Mouse (Mus musculus): ENCODE measurements around the gene Cdh12. TPM values are rescaled to one million over a fixed set of nuclear protein-coding genes. Genes with fewer than 3 reads are reported as not detected.
"Not testable (repeated sequence)": the region's sequence is repeated elsewhere in the genome, so short reads cannot be mapped to it uniquely, and the experiment has no call there.

Gene Cdh12
- polyA plus RNA-seq, 1 experiment from 2014 or later: 6.8 TPM

DNA sequence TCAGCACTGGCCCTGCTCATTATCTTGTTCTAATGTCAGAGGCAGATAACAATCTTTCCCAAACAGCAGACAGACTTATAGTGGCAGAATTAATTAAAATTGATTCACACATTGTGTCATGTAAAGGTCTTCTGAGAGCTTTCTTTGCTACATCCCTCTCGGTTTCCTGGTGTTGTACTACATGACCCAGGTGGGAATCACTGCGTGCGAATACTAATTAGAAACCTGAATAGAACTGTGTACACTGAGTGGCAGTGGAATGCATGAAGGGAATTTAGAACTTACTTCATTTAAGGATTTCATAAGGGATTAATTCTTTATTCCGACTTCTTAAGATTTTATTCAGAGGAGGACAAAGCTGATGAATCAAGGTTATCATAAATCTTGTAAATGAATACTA is 121.9 kb downstream of the Cdh12 start:
- DNase-seq (peak; percentile 26), ATAC-seq (ENCODE audit: low FRiP score, low TSS enrichment) (0 out of 2 replicates have a peak, but pooled peaks have one; percentile 43)
- no peaks in the 10 kb centered on the region for H3K4me1 ChIP-seq (ENCODE audit: control insufficient read depth, insufficient read depth, low read length)
- H3K4me2 ChIP-seq (ENCODE audit: low read length): no peak overlapping the region
- H3K27ac ChIP-seq (replicated peaks; ENCODE audit: low read depth, low read length): no peak overlapping the region
- no peaks in the 10 kb centered on the region for H3K9me3 ChIP-seq (ENCODE audit: control insufficient read depth, low read length)
- H3K27me3 ChIP-seq (ENCODE audit: control insufficient read depth, insufficient read depth, low read length): no peaks in the 10 kb centered on the region
- 65% methylated on average over 4 of the region's 4 CpGs for WGBS
- H3K9ac ChIP-seq (replicated peaks; ENCODE audit: low read length): no peak overlapping the region
- H3K36me3 ChIP-seq (ENCODE audit: control insufficient read depth, insufficient read depth, low read length): no peaks in the 10 kb centered on the region
- H3K4me3 ChIP-seq (replicated peaks; ENCODE audit: low read depth, low read length): no peak overlapping the region

DNA sequence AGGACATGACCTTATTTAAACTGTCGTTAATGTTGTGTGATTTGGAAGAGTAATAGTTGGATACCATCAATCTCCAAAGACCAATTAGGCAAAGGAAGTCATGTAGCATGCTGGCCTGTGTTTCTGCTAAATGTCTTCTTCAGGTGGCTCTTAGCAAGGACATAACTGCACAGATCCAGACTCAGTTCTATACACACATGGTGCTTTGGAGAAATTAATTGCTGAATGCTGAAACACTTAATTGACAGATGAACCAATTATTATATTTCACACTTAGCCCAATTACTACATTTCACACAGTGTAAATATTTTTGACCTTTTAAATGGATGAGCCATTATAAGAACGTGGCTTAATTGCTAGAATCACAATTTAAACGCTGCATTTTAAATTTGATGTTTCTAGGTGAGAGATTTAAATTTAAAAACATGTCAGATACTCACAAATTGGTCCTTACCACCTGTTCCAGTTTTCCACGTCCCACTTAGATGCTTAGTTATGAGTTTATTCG is 133.6 kb downstream of the Cdh12 start:
- WGBS: 77% methylated on average over 5 of the region's 5 CpGs
- Histone ChIP-seq H3K27me3 (ENCODE audit: control insufficient read depth, insufficient read depth, low read length) (no peaks in the 10 kb centered on the region), H3K27ac (replicated peaks; ENCODE audit: low read depth, low read length) (no peak overlapping the region), H3K4me3 (replicated peaks; ENCODE audit: low read depth, low read length) (no peak overlapping the region), H3K36me3 (ENCODE audit: control insufficient read depth, insufficient read depth, low read length) (no peaks in the 10 kb centered on the region), H3K4me1 (ENCODE audit: control insufficient read depth, insufficient read depth, low read length) (no peaks in the 10 kb centered on the region), H3K4me2 (ENCODE audit: low read length) (no peak overlapping the region), H3K9ac (replicated peaks; ENCODE audit: low read length) (no peak overlapping the region), H3K9me3 (ENCODE audit: control insufficient read depth, low read length) (no peaks in the 10 kb centered on the region)
- ATAC-seq (ENCODE audit: low FRiP score, low TSS enrichment) (no peak), DNase-seq (no peak)

DNA sequence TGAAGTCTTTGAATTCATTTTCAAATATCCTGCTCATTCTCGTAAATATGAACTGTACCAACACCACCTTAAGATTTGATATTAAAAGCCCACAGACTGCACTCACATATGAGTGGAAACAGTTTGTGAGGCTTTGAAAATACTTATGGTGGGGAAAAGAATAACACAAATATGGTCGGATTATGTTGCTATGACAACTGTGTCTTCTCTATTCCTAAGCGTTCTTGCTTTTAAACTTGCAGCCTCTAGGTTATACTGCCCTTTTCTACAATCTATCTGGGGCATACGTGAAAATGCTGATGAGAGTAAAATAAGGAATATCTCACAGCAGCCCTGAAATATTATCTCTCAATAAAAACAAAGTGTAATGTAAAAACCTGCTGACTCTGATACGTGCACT is 142.5 kb downstream of the Cdh12 start:
- Histone ChIP-seq H3K36me3 (ENCODE audit: control insufficient read depth, insufficient read depth, low read length) (no peaks in the 10 kb centered on the region), H3K4me2 (ENCODE audit: low read length) (no peak overlapping the region), H3K9ac (replicated peaks; ENCODE audit: low read length) (no peak overlapping the region), H3K27me3 (ENCODE audit: control insufficient read depth, insufficient read depth, low read length) (no peaks in the 10 kb centered on the region), H3K9me3 (ENCODE audit: control insufficient read depth, low read length) (no peaks in the 10 kb centered on the region), H3K27ac (replicated peaks; ENCODE audit: low read depth, low read length) (no peak overlapping the region), H3K4me3 (replicated peaks; ENCODE audit: low read depth, low read length) (no peak overlapping the region), H3K4me1 (ENCODE audit: control insufficient read depth, insufficient read depth, low read length) (no peaks in the 10 kb centered on the region)
- DNase-seq (peak; percentile 56), ATAC-seq (ENCODE audit: low FRiP score, low TSS enrichment) (no peak)
- 67% methylated on average over 5 of the region's 5 CpGs for WGBS

DNA sequence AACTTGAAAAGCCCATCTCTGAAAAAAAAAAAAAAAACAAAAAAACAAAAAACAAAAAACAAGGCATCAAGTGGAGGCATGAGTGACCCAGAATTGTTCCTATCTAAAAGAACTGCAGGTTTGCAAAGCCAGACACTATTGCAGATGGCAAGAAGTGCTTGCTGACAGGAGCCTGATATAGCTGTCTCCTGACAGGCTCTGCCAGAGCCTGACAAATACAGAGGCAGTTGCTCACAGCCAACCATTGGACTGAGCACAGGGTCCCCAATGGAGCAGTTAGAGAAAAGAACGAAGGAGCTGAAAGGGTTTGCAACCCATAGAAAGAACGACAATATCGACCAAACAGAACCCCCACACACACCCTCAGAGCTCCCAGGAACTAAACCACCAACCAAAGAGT is 156.7 kb downstream of the Cdh12 start:
- H3K9ac ChIP-seq (replicated peaks; ENCODE audit: low read length); H3K36me3 ChIP-seq (ENCODE audit: control insufficient read depth, insufficient read depth, low read length); H3K4me3 ChIP-seq (replicated peaks; ENCODE audit: low read depth, low read length); H3K4me1 ChIP-seq (ENCODE audit: control insufficient read depth, insufficient read depth, low read length); H3K27me3 ChIP-seq (ENCODE audit: control insufficient read depth, insufficient read depth, low read length); H3K9me3 ChIP-seq (ENCODE audit: control insufficient read depth, low read length); DNase-seq; H3K4me2 ChIP-seq (ENCODE audit: low read length); ATAC-seq (ENCODE audit: low FRiP score, low TSS enrichment); H3K27ac ChIP-seq (replicated peaks; ENCODE audit: low read depth, low read length): not testable (repeated sequence)
- 83% methylated on average over 3 of the region's 3 CpGs for WGBS

DNA sequence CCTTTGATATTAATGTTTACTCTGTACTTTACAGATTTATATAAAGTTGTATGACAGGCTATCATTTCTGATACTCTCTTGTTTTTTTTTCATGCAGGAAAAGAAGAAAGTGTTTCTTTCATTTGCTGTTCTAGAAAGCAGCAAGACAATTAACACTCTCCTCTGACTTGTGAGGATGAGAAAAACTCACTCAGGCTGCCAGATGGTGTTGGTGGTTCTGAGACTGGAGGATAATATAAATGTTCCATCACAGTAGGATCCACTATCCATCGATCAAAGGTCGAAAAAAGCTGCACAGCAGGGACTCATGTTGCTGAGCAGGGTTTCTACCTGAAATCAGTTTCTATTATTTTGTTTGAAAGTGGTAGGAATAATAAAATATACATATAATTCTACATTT is 185.5 kb downstream of the Cdh12 start:
- no peaks in the 10 kb centered on the region for H3K27me3 ChIP-seq (ENCODE audit: control insufficient read depth, insufficient read depth, low read length)
- peak; percentile 3 for DNase-seq

DNA sequence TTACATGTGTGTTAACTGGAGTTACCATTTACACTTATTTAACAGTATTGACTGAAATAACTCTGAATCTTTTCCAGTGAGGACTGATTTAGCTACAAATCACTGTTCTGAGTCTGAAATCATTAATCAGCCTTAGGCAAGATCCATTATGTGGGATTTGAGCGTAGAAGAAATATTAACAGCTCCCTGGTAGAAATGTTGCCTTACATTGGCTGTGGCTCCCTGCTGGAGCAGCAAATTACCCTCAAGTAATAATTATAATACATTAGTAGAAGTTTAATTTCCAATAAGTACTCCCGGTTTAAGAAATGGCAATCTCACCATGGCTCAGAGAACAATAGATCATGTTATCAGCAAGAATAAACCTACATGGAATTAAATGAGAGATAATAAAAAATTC is 190.1 kb downstream of the Cdh12 start:
- peak; percentile 52 for DNase-seq
- no peak for ATAC-seq (ENCODE audit: low FRiP score, low TSS enrichment)
- no peaks in the 10 kb centered on the region for H3K4me1 ChIP-seq (ENCODE audit: control insufficient read depth, insufficient read depth, low read length)
- no peak overlapping the region for H3K9ac ChIP-seq (replicated peaks; ENCODE audit: low read length)
- no peak overlapping the region for H3K27ac ChIP-seq (replicated peaks; ENCODE audit: low read depth, low read length)
- H3K4me2 ChIP-seq (ENCODE audit: low read length): no peak overlapping the region
- no peaks in the 10 kb centered on the region for H3K27me3 ChIP-seq (ENCODE audit: control insufficient read depth, insufficient read depth, low read length)
- no peaks in the 10 kb centered on the region for H3K9me3 ChIP-seq (ENCODE audit: control insufficient read depth, low read length)
- WGBS: 63% methylated on average over 2 of the region's 2 CpGs
- H3K36me3 ChIP-seq (ENCODE audit: control insufficient read depth, insufficient read depth, low read length): no peaks in the 10 kb centered on the region
- H3K4me3 ChIP-seq (replicated peaks; ENCODE audit: low read depth, low read length): no peak overlapping the region

More for the DNA sequence above, 185.5 kb downstream of the Cdh12 start:
- Histone ChIP-seq H3K36me3 (ENCODE audit: control insufficient read depth, insufficient read depth, low read length) (no peaks in the 10 kb centered on the region), H3K9me3 (ENCODE audit: control insufficient read depth, low read length) (no peaks in the 10 kb centered on the region), H3K4me1 (ENCODE audit: control insufficient read depth, insufficient read depth, low read length) (no peaks in the 10 kb centered on the region), H3K4me3 (replicated peaks; ENCODE audit: low read depth, low read length) (no peak overlapping the region), H3K27ac (replicated peaks; ENCODE audit: low read depth, low read length) (no peak overlapping the region), H3K4me2 (ENCODE audit: low read length) (no peak overlapping the region), H3K9ac (replicated peaks; ENCODE audit: low read length) (no peak overlapping the region)
- no peak for ATAC-seq (ENCODE audit: low FRiP score, low TSS enrichment)
- WGBS: 76% methylated on average over 2 of the region's 2 CpGs

DNA sequence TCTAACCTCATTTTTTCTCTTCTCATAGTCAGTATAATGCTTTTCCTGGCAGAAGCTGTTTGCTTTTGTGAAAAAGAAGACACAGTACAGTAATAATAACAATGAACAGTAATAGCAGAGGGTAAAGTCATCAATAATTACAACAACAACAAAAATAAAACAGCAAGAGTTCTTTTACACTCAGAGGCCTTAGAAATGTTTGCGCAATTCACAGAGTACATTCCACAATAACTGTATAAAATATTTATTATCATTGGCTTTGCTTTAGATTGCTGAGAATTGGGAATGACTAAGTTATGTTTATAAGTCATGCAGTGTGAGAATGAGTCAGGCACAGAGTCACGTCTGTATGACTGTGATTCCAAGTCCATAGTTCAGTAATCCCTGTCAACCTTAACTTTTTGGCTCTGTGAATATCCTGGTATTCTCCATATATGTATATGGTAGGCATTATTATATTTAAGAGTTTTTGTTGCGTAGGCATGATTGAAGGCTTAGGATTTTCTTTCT is 193.9 kb downstream of the Cdh12 start:
- H3K36me3 ChIP-seq (ENCODE audit: control insufficient read depth, insufficient read depth, low read length): no peaks in the 10 kb centered on the region
- WGBS: 81% methylated on average over 3 of the region's 3 CpGs
- H3K4me3 ChIP-seq (replicated peaks; ENCODE audit: low read depth, low read length): no peak overlapping the region
- H3K4me2 ChIP-seq (ENCODE audit: low read length): no peak overlapping the region
- DNase-seq (no peak), ATAC-seq (ENCODE audit: low FRiP score, low TSS enrichment) (no peak)
- H3K27ac ChIP-seq (replicated peaks; ENCODE audit: low read depth, low read length): no peak overlapping the region
- no peaks in the 10 kb centered on the region for H3K4me1 ChIP-seq (ENCODE audit: control insufficient read depth, insufficient read depth, low read length)
- H3K27me3 ChIP-seq (ENCODE audit: control insufficient read depth, insufficient read depth, low read length): no peaks in the 10 kb centered on the region
- no peaks in the 10 kb centered on the region for H3K9me3 ChIP-seq (ENCODE audit: control insufficient read depth, low read length)
- H3K9ac ChIP-seq (replicated peaks; ENCODE audit: low read length): no peak overlapping the region

DNA sequence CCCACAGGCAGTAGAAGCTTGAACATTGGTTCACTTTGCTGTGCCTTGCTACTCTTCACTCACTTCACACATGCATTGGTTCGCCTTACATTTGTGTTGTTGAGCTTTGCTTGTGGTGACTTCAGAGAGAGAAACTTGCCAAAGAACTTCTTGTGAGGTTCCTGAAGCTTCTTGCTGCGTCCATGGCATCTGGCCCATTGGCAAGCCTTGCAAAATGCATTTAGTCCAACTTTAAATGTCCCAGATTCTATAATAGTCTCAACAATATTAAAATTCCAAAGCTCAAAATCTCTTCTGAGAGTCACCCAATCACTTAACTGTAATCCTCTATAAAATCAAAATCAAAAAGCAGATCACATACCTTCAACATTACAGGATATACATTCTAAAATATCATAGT is 211.2 kb downstream of the Cdh12 start:
- Histone ChIP-seq H3K27ac (replicated peaks; ENCODE audit: low read depth, low read length) (no peak overlapping the region), H3K4me2 (ENCODE audit: low read length) (no peak overlapping the region), H3K4me3 (replicated peaks; ENCODE audit: low read depth, low read length) (no peak overlapping the region), H3K9me3 (ENCODE audit: control insufficient read depth, low read length) (no peaks in the 10 kb centered on the region), H3K27me3 (ENCODE audit: control insufficient read depth, insufficient read depth, low read length) (no peaks in the 10 kb centered on the region), H3K9ac (replicated peaks; ENCODE audit: low read length) (no peak overlapping the region), H3K4me1 (ENCODE audit: control insufficient read depth, insufficient read depth, low read length) (no peaks in the 10 kb centered on the region), H3K36me3 (ENCODE audit: control insufficient read depth, insufficient read depth, low read length) (no peaks in the 10 kb centered on the region)
- WGBS: 78% methylated on average over 2 of the region's 2 CpGs
- DNase-seq (no peak), ATAC-seq (ENCODE audit: low FRiP score, low TSS enrichment) (no peak)

DNA sequence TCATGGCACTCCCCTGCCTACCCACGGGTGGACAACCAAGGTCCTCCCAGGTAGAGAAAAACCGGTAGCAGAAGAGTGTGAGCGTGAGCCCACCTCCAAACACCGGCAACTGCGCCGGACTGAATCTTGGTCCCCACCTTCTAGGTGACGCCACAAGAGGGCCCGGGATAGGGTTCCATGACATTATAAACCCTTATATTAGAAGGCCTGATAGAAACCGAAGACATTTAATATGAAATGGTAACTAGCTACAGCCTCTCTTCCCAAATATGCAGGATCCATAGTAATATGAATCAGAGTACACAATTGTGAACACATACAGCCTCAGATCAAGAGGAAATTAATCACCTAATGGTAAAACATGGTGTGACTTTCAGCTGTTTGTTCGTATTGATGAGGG is 217.6 kb downstream of the Cdh12 start, which contains the start of gene Acot10:
Acot10 (minus strand) TSS at position 101 of the 400 bp plus-strand sequence.
- DNase-seq (no peak), ATAC-seq (ENCODE audit: low FRiP score, low TSS enrichment) (no peak)
- no peaks in the 10 kb centered on the region for H3K27me3 ChIP-seq (ENCODE audit: control insufficient read depth, insufficient read depth, low read length)
- no peak within 1 kb of the TSS for H3K27ac ChIP-seq (replicated peaks; ENCODE audit: low read depth, low read length)
- no peak within 1 kb of the TSS for H3K9ac ChIP-seq (replicated peaks; ENCODE audit: low read length)
- no peaks in the 10 kb centered on the region for H3K36me3 ChIP-seq (ENCODE audit: control insufficient read depth, insufficient read depth, low read length)
- H3K9me3 ChIP-seq (ENCODE audit: control insufficient read depth, low read length): no peaks in the 10 kb centered on the region
- WGBS: 94% methylated on average over 10 of the region's 10 CpGs
- H3K4me2 ChIP-seq (ENCODE audit: low read length): no peak within 1 kb of the TSS
- no peaks in the 10 kb centered on the region for H3K4me1 ChIP-seq (ENCODE audit: control insufficient read depth, insufficient read depth, low read length)
- H3K4me3 ChIP-seq (replicated peaks; ENCODE audit: low read depth, low read length): no peak within 1 kb of the TSS

Data from midbrain, embryonic 14.5 days (tissue).